Mouse (Mus musculus) urinary bladder, postnatal 4 days (tissue): ENCODE data around the gene 2510009E07Rik.
A peak's percentile ranks its signal among the peaks of the same experiment; 100 is the strongest.
"Not testable (repeated sequence)": the region's sequence is repeated elsewhere in the genome, so short reads cannot be mapped to it uniquely, and the experiment has no call there.

Experiments used
- DNase-seq, 2 experiments: peaks; one replicate each; pipeline ENCODE4 v3.0.0; 2021 to 2022; ENCODE audit warnings: low spot score in 2 of 2

2510009E07Rik gene

DNA sequence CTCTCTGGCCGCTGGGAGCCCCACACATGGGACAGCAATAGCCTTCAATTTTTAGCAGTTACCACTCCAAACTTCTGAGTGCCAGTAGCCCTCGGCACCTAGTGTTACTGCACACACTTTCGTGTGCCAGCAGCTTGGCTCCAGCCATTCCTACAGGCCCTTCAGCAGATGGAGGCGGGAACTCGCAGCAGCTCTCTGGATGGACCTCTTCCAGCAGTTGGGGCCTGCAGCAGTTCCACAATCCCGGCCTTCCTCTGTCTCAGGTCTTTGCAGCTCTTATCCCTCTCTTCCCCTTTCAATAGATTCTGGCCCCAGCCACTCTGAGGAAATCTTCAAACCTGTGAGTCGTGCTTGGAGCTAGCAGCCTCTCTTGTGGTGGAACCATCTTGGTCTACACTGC is 17.7 kb downstream of the 2510009E07Rik start:
- no peak for DNase-seq

DNA sequence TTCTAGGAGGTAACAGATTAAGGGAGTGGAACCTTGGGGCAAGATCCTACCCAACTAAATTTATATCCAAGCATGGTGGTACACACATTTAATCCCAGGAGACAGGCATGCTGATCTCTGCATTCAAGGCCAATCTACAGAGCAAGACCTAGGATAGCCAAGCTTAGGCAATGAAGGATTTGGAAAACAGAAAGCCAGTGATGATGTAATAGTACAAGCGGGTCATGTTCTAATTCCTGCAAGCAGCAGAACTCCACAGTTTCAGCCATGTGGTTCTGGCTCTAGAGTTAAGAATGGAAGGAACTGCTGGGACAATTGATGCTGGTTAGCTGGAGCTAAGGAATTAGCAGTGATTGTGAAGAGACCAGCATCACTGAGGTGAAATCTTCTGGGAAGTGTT is 20.8 kb downstream of the 2510009E07Rik start:
- DNase-seq = not testable (repeated sequence)

GRCm38 (mm10) chr16:21673046-21673445 is 21.4 kb downstream of the 2510009E07Rik start:
- not testable (repeated sequence) for DNase-seq

DNA sequence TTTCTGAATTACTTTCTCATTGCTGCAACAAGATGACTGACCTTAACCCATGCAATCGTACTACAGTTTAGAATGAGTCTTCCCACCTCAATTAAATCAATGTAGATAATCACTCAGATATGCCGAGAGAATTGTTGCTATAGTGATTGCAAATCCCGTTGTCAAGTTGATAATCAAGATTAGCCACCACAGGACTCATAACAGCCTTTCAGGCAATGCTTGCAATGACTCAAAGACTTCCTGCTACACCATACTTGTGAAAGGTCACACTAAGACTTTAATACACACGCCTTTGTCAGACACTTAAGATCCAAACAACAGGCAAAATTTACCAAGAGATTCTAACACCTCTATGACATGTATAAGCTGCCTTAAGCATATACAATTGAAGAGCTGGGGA is 22.6 kb downstream of the 2510009E07Rik start:
- DNase-seq = no peak

DNA sequence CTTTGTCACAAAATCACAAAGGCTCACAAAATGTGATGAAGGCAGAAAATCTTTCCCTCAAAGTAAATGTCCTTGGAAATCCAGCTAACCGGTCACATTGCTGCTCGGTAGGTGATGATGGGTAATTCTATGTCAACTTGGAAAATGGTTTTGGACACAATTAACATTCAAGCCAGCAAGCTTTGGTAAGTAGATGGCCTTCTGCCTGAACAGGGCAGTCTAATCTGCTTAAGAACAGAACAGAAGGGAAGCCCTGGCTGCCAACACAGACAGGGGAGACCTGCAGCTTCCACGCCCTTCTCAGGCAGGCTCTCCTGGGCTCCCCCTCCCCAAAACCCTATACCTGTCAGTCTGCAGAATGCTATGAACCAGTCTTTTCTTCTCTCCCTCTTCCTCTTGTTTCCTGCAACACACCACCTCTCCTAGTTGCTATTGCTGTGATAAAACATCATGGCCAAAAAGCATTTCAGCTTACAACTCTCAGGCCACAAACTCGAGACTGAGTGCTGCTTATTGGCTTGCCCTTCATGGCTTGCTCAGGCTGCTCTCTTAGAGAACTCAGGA is 29.0 kb downstream of the 2510009E07Rik start:
- no peak for DNase-seq

DNA sequence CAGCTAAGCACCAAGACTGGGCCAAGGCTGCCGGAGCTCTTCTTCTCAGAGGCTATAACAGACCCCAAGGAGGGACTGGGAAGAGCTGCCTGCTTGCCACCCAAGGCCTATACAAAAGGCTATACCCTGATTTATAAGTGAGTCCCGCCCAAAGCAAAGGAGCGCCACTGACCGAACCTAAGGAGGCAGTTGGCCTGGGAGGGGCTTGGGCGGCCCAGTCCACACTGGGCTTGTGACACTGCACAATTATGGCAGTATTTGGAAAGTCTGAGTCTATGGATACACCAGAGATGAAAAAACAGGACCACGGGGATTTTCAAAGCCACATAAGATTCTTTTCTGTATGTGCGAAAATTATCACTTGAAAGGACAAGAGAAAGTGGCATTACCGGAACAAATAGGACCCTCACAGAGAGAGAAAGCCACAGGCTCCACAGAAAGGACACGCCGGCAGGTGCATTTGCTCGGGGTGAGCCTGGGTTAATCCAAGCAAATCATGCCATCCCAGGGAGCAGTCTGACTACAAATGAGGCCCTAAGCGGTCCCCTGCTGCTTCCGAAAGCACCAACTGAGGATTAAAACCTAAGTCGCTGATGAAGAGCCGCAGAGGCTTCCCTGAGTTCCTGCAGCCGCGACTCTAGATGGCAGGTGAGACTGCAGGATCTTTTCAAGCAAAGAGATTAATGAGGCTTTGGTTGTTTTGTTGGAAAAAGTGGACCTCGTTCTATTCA is 29.7 kb downstream of the 2510009E07Rik start:
- DNase-seq = no peak

DNA sequence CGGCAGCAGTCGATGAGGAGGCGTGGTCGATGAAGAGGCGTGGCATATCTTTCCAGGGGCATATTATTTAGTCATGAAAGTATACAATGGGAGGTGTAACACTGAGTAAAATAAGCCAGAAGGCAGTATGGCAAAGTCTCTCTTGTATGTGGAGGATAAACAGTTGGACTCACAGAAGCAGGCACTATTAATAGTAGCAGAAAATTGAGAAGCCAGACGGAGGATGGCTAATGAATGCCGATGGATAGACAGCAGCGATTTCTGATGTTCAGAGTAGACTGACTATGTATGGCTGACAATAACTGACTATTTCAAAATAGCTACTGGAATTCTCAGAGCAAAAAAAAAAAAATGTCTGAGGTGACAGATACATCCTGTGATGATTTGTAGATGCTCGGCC is 38.5 kb downstream of the 2510009E07Rik start:
- no peak for DNase-seq

DNA sequence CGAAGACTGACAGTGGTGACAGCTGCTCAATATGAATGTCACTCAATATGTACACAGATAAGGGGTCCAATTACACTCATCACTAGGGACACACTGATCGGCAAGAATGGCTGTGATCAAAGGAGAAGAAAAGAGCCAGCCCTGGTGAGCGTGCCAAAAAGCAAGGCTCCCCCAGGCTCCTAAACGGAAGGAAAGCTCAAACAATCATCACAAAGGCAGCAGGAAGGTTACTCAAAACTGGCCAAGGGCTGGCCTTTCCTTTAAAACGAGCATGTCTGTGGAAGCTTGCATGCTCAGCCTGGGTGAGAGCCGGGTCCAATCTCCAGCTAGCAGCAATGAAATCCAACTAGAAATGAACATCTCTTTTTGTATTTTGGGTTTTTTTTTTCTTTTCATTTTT is 39.2 kb downstream of the 2510009E07Rik start:
- no peak for DNase-seq

- no peak for DNase-seq
Observed at GRCm38 (mm10) chr16:21654384-21654783, 40.1 kb downstream of the 2510009E07Rik start.

DNA sequence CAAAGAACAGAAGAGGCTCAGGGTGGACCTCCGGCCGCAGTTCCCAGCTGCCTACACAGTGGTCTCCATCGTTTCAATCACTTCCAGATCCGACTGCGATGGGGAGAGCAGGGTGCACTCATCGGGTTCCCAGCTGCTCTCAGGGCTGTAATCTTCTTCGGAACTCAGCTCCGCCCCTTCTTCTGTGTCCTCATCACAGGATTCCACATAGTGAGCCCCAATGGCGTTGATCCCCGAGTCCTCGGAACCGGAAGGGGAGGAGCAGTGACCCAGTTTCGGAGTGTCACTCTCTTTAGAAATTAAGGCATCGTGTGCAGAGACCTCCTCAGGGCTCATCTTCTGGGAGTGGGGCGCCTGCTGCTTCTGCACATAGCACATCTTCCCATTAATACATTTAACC is 41.3 kb downstream of the 2510009E07Rik start:
- no peak for DNase-seq

GRCm38 (mm10) chr16:21651161-21651560 is 43.3 kb downstream of the 2510009E07Rik start:
- no peak for DNase-seq

DNA sequence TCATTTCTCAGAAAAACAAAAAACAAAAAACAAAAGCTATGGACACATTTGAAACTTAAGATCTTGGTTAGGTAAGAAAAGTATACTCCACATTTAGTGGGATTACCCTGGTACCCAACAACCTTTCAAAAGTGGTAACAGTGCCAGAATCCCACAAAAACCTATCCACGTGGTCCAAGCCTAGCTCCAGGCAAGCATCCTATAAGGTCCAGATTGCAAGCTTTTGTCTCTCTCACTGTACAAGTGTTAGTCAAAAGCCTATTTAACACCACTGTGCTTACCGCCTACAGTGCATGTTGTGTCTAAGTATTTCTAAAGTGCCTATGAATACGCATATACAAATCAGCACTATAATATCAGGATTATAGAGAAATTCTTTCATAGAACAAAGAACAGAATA is 44.2 kb downstream of the 2510009E07Rik start:
- DNase-seq = no peak

- DNase-seq = no peak
Observed at GRCm38 (mm10) chr16:21648800-21649199, 45.7 kb downstream of the 2510009E07Rik start.

DNA sequence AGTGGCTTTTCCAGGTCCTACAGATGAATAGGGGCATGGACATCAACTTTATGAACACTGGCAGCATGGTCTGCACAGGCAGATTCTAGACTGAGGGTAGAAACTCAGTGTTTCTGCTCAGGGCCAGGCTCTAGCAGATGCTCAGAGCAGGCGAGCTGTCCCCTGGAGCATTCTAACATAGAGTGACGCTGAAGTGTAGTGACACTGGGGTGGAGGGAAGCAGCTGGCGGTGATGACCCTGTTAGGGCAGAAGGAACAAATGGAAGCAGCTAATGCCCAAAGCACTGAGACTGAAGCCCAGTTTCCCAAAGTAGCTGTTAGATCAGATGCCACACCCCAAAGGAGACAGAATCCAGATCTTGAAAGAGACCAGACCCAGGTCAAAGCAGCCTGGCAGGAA is 48.0 kb downstream of the 2510009E07Rik start:
- DNase-seq = no peak

DNA sequence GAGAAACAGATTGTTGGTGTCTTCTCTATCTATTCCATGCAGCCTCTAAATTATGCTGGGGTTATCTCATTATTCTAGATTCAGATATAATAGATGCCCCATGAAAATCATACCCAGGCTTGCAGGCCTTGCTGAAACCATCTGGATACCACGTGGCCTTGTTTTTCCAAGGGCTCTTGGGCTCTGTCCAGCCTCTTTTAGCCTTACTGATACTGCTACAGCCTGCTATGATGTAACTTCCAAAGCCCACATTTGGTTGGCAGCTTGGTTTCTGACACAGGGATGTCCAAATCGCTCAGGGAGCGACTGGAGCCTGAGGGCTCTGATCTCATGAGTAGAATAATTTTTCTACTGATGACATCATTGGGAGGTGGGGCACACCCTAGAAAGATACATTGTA is 48.5 kb downstream of the 2510009E07Rik start:
- no peak for DNase-seq

DNA sequence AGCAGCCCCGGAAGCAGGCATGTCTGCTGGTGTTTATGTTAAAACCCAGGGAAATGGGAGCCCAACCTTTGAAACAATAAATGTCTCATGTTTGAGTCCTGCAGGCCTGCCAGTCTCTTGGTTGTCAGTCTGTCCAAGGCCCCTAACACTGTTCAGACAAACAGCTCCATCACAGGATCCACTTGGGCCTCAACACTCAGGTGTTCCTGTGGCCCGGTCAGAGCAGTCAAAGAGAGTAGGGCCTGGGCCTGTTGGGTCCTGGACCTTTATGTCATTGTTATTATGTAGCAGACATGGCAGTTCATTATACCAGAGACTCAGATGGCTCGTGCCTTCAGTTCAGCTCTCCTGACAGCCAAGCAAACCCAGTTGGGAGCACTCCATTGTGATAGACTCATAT is 49.9 kb downstream of the 2510009E07Rik start:
- no peak for DNase-seq

- DNase-seq = peak; percentile 70 to 73
Observed at GRCm38 (mm10) chr16:21644066-21644561, 50.4 kb downstream of the 2510009E07Rik start.

GRCm38 (mm10) chr16:21643621-21644041 is 50.8 kb downstream of the 2510009E07Rik start:
- no peak for DNase-seq

- no peak for DNase-seq
Observed at GRCm38 (mm10) chr16:21642906-21643305, 51.6 kb downstream of the 2510009E07Rik start.

- DNase-seq = no peak
Observed at GRCm38 (mm10) chr16:21641944-21642343, 52.5 kb downstream of the 2510009E07Rik start.

GRCm38 (mm10) chr16:21640766-21641499 is 53.5 kb downstream of the 2510009E07Rik start:
- DNase-seq = no peak

- DNase-seq = no peak
Observed at GRCm38 (mm10) chr16:21637201-21637819, 57.2 kb downstream of the 2510009E07Rik start.
